Mouse (Mus musculus): ENCODE results near the gene Hs2st1.

The Hs2st1 gene

DNA sequence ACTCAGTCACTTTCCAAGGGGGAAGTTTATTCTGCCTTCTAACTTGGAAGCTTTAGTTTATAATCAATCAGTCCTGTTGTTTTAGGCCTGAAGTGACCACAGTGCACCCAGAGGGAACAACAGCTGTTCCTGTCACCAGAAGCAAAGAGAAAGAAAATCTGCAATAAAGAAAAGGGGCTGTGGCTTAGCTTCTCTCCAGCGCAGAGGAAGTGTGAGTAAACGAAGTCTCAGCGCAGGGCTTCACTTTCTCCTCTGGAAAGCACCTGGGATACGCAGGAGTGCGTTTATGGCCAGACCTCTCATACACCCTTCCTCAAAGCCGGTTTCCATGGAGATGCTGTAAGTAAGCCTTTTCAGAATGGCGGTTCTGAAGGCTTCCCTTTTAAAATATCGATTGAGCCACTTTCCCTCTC lies 110.7 kb downstream of the Hs2st1 start:
- in situ Hi-C loops (cut with MboI, MseI) = loop anchor here (5.0 kb wide), 1 partner anchor 158 kb away; no protein-coding TSS in a partner anchor

DNA sequence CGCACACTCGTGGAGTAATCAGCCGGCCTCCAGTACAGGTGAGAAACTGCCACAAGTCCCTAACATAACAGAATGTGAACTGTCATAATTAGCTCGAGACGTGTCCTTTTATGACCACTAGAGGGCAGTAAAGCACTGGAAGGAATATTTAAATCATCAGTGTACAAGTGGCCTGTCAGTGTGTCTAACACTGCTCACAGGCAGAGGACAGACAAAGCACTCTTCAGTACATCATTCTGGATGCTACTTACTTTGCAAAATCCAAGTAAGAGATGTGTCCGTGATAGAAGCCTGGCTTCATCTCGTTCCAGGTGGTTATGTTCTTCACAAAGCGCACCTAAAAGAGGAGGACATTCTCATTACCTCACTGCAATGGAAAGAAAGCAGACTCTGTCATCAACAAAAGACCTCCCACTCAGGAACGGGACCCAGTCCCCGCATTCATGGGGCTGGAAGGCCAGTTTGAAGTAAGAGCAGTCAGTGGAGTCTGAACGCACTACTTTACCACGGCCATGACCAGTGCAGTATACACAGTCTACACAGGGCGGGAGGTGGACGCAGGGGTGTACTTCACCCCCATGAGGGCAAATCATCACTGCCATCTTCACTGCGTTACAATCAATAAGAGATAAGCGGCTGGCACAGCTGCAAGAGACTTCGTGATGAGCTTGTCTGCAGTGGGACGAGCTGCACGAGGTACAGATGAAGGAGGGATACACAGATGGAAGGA lies 116.1 kb downstream of the Hs2st1 start:
- in situ Hi-C loops (cut with MboI, MseI) = loop anchor here in 1 of 2 experiments (5.0 kb wide), 1 partner anchor 258 kb away; no protein-coding TSS in a partner anchor

DNA sequence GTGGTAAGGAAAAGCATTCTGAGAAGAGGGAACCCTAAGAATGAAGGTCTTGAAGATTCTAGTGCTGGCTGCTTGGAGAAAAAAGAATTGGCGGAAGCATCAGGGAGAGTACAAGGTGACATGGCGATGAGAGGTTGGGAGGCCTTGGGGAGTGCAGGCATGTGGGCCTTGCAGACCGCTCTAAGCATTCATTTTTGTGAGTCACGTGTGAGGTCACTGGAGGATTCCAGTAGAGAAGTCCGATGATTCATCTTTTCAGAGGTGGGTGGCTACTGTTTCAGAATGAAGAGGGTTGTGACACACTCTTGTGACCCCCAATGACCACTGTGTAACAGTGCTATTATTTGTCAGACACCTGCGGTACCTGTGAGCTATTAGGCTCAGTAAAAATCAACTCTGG lies 121.0 kb downstream of the Hs2st1 start:
- in situ Hi-C loops (cut with MboI, MseI) = loop anchor here in 1 of 2 experiments (25.0 kb wide), 1 partner anchor 1637 kb away; no protein-coding TSS in a partner anchor

DNA sequence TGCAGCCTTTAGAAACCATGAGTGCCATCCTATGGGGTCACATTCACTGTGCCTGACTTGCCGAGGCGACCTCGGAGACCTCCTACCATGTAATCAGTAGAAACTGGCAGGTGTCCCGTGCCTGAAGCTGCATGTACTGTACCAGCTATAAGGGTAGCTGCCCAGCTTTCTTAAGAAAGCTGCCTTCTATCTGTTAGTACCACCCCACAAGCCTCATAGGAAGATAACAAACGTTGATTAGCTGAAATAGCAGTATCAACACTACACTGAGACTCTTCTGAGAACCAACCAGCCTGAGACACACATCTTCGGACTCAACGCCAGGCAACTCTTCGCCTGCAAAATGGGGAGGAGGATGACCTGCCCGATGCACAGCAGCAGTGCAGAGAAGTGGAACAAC lies 122.1 kb downstream of the Hs2st1 start:
- in situ Hi-C loops (cut with MboI, MseI) = loop anchor here in 1 of 2 experiments (25.0 kb wide), 1 partner anchor 1636 kb away; no protein-coding TSS in a partner anchor

DNA sequence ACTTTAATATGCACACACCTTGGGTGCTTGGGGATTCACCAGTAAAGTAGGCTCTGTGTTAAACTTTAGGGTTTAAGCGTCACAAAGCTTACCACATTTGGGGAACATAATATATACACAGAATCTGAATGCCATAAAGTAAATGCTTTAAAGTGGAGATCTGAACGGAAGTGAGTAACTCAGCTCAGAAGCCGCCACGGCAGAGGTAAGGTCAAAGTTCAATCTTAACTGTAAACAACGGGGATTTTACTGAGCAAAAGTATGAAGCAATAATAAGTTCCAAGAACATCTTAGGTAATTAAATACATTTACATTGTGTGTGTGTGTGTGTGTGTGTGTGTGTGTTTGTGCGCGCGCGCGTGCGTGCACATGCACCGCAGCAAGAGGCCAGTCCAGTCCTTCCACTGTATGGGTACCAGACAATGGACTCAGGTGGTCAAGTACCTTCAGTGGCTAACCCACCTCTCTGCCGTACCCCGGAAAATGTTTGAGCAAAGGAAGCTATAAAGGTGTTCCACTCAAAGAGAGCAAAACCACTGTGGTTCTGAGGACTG lies 123.8 kb downstream of the Hs2st1 start:
- in situ Hi-C loops (cut with MboI, MseI) = loop anchor here in 1 of 2 experiments (25.0 kb wide), 1 partner anchor 1634 kb away; no protein-coding TSS in a partner anchor

DNA sequence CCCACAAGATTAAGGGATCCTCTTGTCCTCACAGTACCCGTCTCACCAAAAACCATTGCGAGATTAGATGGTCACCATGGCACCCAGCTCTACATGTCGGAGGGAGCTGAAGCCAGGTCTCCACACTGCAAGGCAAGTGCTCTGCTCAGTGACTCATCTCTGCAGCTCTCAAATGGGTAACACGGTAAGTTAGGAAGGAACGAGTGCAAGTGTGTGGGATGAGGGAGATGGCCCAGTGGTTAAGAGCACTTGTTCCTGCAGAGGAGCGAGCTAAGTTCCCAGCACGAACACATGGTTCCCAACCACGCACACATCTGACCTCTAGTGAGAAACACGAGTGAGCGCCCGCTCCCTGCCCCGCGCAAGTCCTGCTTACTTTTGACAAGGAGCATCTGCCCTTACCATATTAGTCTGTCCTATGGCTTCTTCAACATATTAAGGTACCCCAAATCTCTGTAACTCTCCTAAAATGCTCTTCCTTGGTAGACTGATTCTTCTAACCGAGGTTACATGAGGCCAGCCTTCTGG lies 132.0 kb downstream of the Hs2st1 start:
- in situ Hi-C loops (cut with MboI, MseI) = loop anchor here in 1 of 2 experiments (25.0 kb wide), 1 partner anchor 1626 kb away; no protein-coding TSS in a partner anchor

DNA sequence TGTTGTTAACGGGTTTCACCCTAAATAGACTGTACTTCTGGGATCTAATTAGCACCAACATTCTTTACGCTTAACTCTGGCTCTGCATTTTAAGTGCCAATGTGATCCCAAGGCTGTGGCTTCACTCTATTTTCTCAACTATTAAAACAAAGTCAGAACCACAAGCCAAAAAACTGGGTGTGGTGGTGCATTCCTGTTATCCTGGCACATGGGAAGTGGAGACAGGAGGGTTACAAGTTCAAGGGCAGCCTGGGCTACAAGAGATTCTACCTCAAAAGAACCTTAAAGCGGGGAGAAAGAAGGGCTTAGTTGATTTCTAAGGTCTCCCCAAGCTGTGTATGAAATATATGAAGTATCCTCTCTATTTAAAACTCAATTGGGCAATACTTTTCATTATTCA lies 133.9 kb downstream of the Hs2st1 start:
- in situ Hi-C loops (cut with MboI, MseI) = loop anchor here in 1 of 2 experiments (25.0 kb wide), 1 partner anchor 1624 kb away; no protein-coding TSS in a partner anchor

DNA sequence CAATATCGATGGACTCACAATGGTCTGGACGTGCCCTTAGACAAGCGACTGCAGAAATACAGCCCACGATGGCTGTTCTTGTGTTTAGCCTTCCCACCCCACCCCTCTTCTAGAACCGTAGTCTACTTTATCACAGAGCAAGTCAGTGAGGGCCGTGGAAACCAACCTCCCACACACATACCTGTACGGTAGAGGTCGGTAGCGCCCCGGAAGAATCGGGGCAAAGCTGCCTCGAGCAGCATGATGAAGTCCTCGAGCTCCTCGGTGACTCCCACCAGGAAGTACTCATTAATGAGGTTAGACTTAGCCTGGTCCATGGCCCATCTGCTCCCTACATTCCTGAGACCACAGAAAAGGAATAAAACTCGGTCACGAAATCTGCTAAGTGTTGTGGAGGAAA lies 134.7 kb downstream of the Hs2st1 start:
- in situ Hi-C loops (cut with MboI, MseI) = loop anchor here in 1 of 2 experiments (25.0 kb wide), 1 partner anchor 1623 kb away; no protein-coding TSS in a partner anchor

DNA sequence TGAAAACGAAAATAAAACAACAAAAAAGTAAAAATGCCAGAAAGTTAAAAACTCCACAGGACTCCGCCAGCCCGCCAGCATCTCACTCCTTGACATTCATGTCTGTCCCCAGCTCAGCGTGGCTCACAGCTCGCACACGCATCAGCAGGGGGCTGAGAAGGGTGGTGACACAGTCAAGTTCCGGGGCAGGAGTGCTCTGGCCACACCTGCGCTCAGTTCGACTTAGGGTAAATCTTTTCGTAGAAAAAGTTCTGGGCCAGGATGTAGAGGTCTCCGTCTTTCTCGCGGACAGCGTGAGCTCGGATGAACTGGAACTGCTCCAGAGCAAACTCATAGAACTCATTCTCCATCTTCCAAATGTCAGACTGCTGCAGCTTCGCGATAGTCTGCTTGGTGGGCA lies 135.7 kb downstream of the Hs2st1 start:
- in situ Hi-C loops (cut with MboI, MseI) = loop anchor here in 1 of 2 experiments (25.0 kb wide), 1 partner anchor 1622 kb away; no protein-coding TSS in a partner anchor

DNA sequence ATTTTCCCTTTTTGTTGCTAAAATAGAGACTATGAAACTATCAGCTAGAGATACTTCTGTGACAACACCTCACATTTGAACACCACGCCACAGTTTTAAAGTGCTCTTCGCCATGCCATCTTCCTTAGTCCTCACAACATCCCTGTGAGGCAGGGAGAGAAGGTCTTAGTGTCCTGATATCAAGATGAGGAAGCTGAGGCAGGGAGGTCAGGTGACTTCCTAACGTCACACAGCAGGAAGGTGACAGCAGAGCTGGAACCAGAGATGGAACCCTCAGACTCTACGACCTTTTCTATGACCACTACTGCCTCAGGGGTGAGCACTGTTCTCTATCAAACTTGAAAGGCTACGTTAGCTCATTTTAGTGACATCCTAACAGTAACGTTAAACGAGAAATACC lies 136.9 kb downstream of the Hs2st1 start:
- in situ Hi-C loops (cut with MboI, MseI) = loop anchor here in 1 of 2 experiments (25.0 kb wide), 1 partner anchor 1621 kb away; no protein-coding TSS in a partner anchor

DNA sequence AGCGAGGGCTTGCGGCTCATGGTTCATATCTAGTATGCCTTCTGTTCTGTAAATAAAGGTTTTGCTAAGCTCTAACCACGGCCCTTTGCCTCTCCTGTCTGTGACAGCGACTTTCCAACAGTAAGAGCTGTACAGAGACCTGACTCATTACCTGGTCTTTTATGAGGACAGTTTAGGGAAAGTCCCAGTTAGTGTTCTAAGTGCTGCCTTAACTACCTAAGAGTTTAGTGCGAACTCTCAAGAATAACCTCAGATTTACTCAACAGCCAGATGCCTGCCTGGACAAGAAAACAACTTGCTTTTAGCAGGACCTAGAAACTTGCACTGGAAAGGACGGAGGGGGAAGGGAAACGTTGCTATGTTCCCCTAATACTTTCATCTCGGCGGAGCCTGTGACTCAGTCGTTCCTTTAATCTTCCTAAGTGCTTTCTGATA lies 137.8 kb downstream of the Hs2st1 start:
- in situ Hi-C loops (cut with MboI, MseI) = loop anchor here in 1 of 2 experiments (25.0 kb wide), 1 partner anchor 1620 kb away; no protein-coding TSS in a partner anchor

DNA sequence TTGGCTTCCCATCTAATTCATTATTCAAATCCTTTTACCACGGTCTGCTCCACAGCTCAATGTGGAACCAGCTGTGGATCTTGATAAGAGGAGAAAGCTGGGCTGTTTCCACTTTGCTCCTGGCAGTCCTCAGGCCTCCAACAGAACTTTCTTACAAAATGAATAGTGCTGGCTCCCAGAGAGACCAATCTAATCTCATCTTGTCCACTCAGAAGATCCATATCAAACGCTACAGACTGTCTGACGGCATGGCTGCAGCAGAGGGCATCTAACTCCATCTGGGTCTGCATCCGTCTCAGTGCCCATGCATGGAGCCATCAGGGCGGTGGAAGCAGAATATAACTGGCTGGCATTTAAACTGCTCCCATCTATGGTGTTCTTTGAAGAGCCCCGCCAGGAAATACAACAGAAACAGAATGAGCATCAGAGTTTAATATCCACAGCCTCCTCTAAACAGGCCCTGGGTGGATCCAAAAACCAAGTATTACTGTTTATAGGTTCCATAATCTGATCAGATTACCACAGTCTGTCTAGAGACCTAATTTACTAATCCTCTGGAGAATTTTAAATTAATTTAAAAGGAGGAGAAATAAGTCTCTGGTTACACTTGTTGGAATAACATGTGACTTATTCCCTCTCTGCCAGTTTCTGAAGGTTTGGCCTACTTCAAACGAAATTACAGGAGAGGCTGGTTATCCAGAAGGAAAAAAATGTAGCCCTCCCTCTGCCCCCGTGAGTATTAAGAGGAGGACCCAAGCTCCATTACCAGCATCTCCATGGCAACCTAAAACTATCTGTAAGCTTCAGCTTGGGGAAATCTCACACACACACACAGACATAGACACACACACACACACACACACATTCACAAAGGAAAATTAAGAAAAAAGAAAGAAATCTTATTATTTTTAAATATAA lies 141.2 kb downstream of the Hs2st1 start:
- in situ Hi-C loops (cut with MboI, MseI) = loop anchor here in 1 of 2 experiments (10.0 to 25.0 kb wide), 2 partner anchors 686 to 1616 kb away; partner anchors contain the start of gene Odf2l

DNA sequence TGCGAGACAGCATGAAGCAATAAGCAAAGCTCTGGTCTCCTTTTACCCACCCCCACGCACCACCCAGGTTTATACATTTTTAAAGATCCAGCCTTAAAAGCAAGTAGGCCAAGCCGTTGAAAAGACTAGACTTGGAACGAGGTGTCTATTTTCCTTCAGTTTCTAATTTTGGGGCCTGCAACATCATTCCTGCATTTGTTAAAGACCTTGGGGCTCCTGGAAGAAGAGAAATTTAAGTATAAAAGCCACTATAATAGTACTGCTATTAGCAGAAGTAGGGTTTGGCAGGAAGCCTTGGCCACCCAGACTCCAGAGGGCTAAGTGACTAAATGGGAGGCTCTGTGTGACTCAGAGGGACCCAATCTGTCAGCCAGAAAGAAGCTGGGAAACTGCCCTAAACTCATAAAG lies 144.9 kb downstream of the Hs2st1 start:
- in situ Hi-C loops (cut with MboI, MseI) = loop anchor here in 1 of 2 experiments (10.0 to 25.0 kb wide), 2 partner anchors 690 to 1613 kb away; partner anchors contain the start of gene Odf2l

DNA sequence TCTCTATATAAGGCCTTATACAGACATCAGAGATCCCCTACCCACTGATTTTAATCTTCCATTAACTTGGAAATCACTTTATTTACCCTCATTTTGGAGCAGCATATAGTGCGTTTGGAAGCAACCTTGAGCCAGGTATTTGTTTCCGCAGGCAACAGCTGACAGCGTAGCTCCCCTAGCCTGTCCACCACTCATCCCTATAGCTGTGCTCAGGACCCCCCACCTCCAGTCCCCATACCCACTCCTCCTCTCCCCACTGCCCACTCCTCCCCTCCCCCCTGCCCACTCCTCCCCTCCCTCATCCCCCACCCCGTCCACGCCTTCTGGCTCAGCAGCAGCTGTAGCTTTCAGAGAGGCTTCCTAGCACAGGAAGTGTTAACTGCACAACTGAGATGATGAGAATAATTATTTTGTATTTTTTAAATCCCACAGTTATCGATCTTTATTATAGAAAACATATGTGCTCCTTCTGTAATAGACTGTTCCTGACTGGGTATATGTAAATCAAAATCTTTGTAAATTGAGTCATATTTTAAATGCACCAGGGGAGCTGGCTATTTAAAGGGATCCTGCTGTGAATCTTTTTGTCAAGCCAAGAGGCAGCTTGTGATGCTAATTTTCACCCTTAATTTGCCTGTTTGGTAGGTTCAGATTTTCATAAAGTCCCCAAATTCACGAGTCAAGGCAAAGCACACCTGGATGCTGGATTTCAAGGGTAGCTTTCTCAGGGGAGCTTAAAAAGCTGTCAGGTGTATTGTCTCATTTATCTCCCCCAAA lies 148.4 kb downstream of the Hs2st1 start:
- in situ Hi-C loops (cut with MboI, MseI) = loop anchor here in 1 of 2 experiments (10.0 kb wide), 1 partner anchor 693 kb away; the partner anchor contains the start of gene Odf2l

DNA sequence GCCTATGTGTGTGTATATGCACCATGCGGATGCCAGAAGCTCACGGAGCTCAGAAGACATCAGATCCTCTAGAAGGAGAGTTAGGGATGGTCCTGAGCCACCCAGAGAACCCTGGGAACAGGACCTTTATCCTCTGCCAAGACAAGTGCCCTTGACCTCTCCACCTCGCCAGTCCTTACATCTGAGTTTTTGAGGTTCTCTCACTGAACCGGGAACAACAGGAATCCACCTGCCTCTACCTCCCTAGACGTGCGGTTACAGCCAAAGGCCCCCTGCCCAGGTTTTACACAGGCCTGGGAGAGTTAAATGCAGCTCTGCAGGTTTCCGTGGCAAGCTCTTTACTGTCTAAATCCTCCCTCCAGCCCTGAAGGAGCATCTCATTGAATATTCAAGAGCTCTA lies 156.2 kb downstream of the Hs2st1 start:
- in situ Hi-C loops (cut with MboI, MseI) = no loop called here

DNA sequence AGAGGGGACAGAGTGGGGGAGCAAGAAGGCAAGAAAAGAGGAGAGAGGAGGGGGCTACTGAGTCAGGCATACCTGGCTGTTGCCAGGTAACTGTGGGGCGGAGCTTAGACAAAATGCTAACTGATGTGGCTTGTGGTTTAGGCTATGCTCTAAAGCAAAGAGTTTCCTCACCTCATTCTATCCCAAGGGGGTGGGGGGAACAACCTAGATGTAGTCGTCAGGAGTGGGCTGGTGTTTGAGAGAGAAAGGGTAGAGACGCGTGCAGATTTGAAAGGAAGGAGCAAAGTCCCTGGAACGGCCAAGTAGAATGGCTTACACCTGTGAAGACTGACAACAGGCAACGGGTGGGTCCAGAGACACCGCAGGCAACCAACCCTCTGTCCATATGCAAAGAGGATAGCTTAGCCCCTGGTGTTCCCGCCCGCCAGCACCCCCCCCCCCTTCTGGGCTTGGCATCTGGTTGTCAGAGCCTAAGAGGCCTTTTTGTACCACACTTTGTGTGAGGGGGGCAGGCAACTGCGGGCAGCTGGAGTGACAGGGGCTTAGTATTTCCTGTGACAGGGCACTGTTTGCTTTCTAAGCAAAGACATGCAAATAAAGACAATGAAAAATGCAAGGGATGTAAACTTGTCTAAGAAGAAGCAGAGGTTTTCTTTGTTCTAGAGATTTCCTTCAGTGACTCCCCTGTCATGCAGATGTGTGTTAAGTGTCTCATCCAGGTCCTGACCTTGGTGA lies 157.3 kb downstream of the Hs2st1 start:
- in situ Hi-C loops (cut with MboI, MseI) = no loop called here

DNA sequence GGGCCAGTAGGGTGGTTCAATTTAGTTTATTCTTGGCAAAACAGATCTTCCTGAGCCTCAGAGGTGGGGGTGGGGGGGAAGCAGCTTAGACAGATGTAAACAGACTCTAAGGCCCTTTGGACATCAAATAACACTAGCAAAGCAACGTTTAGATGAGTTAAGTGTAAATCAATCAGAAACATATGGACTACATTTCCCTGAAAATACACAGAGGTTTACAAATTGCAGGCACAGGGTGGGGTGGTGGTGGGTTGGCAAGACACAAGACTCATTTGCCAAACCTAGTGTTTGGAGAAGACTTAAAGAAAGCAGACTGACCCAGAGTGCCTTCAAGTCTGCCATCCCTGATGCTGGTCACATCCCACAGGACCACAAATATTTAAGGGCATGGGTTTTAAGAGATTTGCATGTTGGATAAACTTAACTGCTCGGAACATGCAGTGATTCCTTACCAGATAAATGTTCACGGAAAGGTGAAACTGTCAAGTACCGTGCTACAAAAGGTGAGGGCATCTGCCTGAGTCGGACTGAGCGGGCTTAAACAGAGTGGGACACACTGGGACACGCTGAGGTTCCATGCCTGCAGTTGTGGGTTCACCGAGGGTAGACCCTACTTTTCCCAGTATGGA lies 158.2 kb downstream of the Hs2st1 start:
- in situ Hi-C loops (cut with MboI, MseI) = no loop called here

DNA sequence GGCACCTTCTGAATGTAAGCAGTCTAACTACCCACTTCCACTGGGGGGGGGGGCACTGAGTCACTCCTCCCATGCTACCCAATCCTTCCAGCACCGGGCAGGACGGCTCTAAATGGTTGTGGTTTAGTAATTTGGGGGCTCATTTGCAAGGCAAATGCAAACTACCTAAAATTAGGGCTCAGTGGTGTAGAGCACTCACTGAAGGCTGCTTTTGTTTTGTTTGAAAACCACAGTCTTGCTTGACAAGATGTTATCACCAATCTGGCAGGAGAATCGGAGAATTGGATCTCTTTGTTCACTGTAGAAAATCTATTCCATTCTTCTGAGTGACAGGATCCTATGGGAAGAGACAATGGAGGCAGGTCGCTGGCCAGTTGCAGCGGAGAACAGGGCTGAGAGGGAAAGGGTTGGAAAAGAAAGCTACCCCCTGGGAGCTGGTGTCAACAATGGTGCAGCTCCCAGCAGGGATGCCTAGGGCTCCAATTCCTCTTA lies 158.9 kb downstream of the Hs2st1 start:
- in situ Hi-C loops (cut with MboI, MseI) = no loop called here
